Mouse (Mus musculus) lung, adult 2 months (tissue): ENCODE results near the gene Slc25a26. TPM values are rescaled to one million over a fixed set of nuclear protein-coding genes. Genes with fewer than 3 reads are reported as not detected.

Experiments
- DNase-seq: peaks from one replicate; pipeline ENCODE4 v3.0.0; 2022
- H3K4me1 ChIP-seq: fragments of 200-500 bp; 2 replicates; pipeline ENCODE4 v1.6.1; 2011; ENCODE audit warnings: low read length; ENCODE audit not compliant: control insufficient read depth, insufficient read depth
- H3K4me3 ChIP-seq: fragments of 200-500 bp; replicated peaks from 2 replicates; pipeline ENCODE3; 2011; ENCODE audit warnings: low read depth, mild to moderate bottlenecking, control low read depth, low read length; ENCODE audit errors: extremely low read depth
- CTCF ChIP-seq: fragments of 200-500 bp; IDR thresholded peaks from 2 replicates; pipeline ENCODE4 v1.5.1; 2011; ENCODE audit warnings: mild to moderate bottlenecking, low read length, control low read depth; ENCODE audit not compliant: insufficient read depth
- POLR2A ChIP-seq: fragments of 200-500 bp; IDR thresholded peaks from 2 replicates; pipeline ENCODE4 v1.6.1; 2011; ENCODE audit warnings: low read depth, mild to moderate bottlenecking, control low read depth, low read length, borderline replicate concordance; ENCODE audit errors: extremely low read depth
- WGBS: fragments of 180-500 bp; shearing (Covaris S2); methylation state at CpG from one replicate; pipeline ENCODE4 v1.1.7; 2018; 5-methylcytosine and 5-hydroxymethylcytosine counted together
- polyA plus RNA-seq: library from polyadenylated mRNA; depleted of rRNA; stranded (reverse); fragments of >200 nt; gene quantifications from 2 replicates; pipeline ENCODE4 v1.2.3, GENCODE M21; 2012; rRNA removed

Gene Slc25a26
- polyA plus RNA-seq, result 5.7 and 5.9 TPM in 2 replicates

DNA sequence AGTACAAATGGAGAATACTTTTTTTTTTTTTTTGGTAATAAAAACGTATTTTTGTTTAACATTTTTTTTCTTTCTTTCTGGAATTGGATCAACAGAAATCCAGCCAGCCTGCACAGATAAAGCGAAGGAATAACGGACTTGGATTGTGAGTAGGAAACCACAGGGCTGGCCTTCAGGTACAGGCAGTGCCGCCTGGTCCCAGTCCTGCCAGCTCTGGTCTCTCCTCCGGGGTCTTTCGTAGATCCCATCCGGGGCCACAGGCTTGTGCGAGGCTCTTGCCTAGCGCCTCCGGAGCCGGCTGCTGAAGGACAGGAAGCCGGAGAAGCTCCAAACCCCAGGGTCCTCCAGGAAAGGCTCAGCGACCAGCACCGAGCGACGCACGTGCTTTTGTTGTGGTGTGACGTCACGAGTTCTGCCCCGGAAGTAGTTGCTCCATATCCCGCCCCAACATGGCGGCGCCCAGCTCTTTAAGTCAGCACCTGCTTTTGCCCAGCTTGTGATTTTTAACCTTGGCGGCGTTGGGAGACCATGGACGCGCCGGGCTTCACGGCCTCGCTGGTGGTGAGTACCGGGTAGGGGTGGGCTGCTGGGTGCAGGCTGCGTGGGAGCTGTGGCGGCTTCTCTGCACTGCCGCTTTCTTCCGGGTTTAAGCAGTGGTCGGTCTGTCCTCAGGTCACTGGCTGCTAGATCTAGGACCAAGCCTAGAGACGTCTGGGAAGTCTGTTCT lies at the start of gene Slc25a26:
Gene Slc25a26, plus strand, starts transcription at position 435 of the 727 bp plus-strand sequence.
- no peak for TF ChIP-seq CTCF
- TF ChIP-seq POLR2A, result peak; percentile 43; the same call in 1 of the 2 replicates
- DNase-seq, result peak; percentile 91
- WGBS, result under 1% methylated on average over 37 of the region's 37 CpGs
- Histone ChIP-seq H3K4me3 (peak within 1 kb of the TSS; percentile 83), H3K4me1 (no peaks in the 10 kb centered on the region)

- Histone ChIP-seq H3K4me1 (no peaks in the 10 kb centered on the region; the same call in 1 of the 2 replicates), H3K4me3 (no peak overlapping the region)
- peak; percentile 9 for DNase-seq
- WGBS, result 19% methylated on average over 12 of the region's 12 CpGs
- peak; percentile 69 for TF ChIP-seq CTCF
- TF ChIP-seq POLR2A, result no peak
Observed at GRCm38 (mm10) chr6:94464037-94464891, 35.9 kb upstream of the Slc25a26 start.

DNA sequence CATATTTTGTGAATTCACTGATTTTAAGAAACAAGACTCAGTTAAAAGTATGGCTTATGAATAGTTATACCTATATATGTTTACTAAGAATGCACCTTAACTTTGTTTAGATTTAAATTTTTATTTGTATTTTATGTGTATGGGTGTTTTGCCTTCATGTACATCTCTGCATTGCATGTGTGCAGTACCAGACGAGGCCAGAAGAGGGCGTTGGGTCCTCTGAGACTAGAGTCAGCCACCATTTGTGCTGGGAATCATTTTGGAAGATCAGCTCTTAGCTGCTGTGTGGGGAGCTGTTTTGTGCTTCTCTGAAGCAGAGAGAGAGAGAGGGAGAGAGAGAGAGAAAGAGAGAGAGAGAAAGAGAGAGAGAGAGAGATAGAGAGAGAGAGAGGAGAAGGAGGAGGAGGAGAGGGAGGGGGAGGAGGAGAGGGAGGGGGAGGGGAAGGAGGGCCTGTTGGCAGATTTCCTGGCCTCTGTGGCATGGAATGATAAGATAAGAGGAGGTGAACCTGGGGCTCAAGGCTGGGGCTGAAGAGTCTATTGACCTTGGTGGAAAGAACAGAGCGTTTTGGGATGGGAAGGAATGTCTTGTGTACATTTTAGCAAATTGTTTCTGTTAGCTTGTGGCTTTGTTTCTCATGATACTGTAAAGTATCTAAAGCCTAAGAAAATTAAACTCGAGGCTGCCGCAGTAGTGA lies 33.5 kb upstream of the Slc25a26 start:
- no peak for DNase-seq
- WGBS, result 15% methylated on average over 5 of the region's 5 CpGs

DNA sequence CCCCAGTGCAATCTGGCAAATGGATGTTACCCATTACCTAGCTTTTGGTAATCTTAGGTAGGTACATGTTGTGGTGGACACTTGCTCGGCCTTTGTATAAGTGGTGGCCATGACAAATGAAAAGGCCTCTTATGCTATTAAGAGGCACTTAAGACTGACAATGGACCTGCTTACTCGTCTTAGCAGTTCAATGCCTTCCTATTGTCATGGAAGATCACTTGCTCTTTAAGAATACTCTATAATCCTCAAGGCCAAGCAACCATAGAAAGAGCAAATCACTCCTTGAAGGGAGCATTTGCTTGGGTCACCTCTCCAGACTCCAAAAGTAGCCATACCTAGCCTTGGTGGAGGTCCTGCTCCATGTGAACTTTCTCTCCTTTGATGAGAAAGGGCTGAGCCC lies 7.4 kb upstream of the Slc25a26 start:
- no peak for DNase-seq
- H3K4me3 ChIP-seq, result no peak overlapping the region
- WGBS, result 44% methylated on average over 2 of the region's 2 CpGs
- H3K4me1 ChIP-seq, result no peaks in the 10 kb centered on the region
- TF ChIP-seq CTCF, result no peak

More for the DNA sequence above, 33.5 kb upstream of the Slc25a26 start:
- Histone ChIP-seq H3K4me3 (no peak overlapping the region), H3K4me1 (no peaks in the 10 kb centered on the region; the same call in 1 of the 2 replicates)
- TF ChIP-seq CTCF, result peak; percentile 43
- TF ChIP-seq POLR2A, result no peak

DNA sequence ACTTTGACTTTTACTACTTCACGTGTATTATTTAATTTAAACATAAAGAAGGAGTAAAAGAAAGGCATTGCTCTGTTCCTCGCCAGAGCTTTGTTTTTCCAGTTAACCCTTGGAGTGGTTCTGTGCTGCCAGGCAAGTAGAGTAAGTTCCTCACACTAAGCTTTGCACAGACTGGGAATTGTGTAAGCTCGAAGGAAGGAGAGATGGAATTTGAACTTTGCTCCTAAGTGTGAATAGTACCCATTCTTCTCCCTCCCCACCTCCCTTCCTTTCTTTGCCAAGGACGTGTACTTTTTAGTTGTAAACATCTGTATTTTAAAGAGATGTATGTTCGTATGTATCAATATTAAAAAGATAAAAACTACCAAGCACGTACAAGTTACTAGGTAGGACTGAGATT lies 3.8 kb downstream of the Slc25a26 start:
- TF ChIP-seq CTCF (no peak), POLR2A (no peak)
- no peak for DNase-seq
- WGBS, result 48% methylated on average over 6 of the region's 6 CpGs
- no peaks in the 10 kb centered on the region; the same call in 1 of the 2 replicates for H3K4me1 ChIP-seq
- H3K4me3 ChIP-seq, result no peak overlapping the region

DNA sequence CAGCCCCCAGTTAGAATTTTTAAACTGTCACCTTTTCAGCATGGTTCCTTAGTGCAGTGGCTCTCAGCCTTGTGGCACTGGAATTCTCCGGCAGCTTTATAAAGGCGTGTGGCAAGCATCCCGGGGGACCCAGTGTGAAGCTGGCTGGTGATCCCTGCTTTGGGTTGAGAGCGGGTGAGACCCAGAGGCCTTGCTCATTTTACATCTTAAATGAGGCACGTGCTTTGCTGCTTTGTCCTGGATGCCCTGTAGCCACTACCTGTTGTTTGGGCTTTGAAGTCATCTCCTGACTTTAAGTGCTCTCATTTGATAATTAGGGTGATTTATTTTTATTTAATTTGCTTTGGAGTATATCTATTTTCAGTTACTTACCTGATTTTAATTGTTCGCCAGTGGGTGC lies 7.8 kb downstream of the Slc25a26 start:
- Histone ChIP-seq H3K4me3 (no peak overlapping the region), H3K4me1 (no peaks in the 10 kb centered on the region; the same call in 1 of the 2 replicates)
- TF ChIP-seq CTCF (no peak), POLR2A (no peak)
- 87% methylated on average over 6 of the region's 6 CpGs for WGBS
- DNase-seq, result no peak

DNA sequence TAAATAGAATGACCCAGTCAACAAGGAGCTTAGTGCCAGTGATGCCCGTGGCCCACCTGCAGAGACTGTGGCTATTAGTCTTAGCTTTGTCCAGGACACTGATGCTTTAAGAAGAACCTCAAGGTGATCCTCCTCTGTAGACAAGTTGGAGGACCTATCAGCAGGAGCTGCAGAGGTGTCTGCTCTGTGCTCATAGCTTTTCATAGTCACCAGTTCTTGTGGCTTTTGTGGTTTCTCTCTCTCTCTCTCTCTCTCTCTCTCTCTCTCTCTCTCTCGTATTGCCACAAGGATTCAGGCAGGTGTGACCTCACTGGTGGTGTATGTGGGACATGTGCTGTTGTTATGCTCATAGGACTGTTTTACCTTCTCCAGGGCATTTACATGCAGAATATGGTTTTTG lies 8.7 kb downstream of the Slc25a26 start:
- WGBS, result 73% methylated on average over 2 of the region's 2 CpGs
- no peak overlapping the region for H3K4me3 ChIP-seq
- no peak for DNase-seq
- H3K4me1 ChIP-seq, result no peaks in the 10 kb centered on the region; the same call in 1 of the 2 replicates
- TF ChIP-seq CTCF (no peak), POLR2A (no peak)

GRCm38 (mm10) chr6:94509220-94509619 lies 9.1 kb downstream of the Slc25a26 start:
- Histone ChIP-seq H3K4me3 (no peak overlapping the region), H3K4me1 (no peaks in the 10 kb centered on the region; the same call in 1 of the 2 replicates)
- 63% methylated on average over 6 of the region's 6 CpGs for WGBS
- no peak for DNase-seq
- no peak for TF ChIP-seq CTCF
- TF ChIP-seq POLR2A, result no peak

DNA sequence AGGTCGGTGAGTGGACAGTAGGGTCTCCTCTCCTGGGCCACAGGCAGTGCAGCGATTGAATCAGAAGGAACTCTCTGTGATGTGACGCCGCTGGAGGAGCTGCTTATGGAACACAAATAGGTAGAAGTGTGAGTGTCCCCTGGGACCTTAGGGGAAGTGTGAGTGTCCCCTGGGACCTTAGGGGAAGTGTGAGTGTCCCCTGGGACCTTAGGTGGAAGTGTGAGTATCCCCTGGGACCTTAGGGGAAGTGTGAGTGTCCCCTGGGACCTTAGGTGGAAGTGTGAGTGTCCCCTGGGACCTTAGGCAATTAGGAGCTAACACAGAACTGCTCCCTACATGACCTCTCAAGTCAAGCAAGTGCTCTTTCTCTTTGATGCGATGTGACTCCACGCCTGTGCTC lies 18.0 kb downstream of the Slc25a26 start:
- no peaks in the 10 kb centered on the region; the same call in 1 of the 2 replicates for H3K4me1 ChIP-seq
- WGBS, result 88% methylated on average over 6 of the region's 6 CpGs
- TF ChIP-seq CTCF (no peak), POLR2A (no peak)
- DNase-seq, result no peak
- no peak overlapping the region for H3K4me3 ChIP-seq
